Mouse (Mus musculus): ENCODE data around the gene Grwd1. TPM values are rescaled to one million over a fixed set of nuclear protein-coding genes. Genes with fewer than 3 reads are reported as not detected.

The Grwd1 gene
- polyA plus RNA-seq, 1 experiment = 12.1 TPM

DNA sequence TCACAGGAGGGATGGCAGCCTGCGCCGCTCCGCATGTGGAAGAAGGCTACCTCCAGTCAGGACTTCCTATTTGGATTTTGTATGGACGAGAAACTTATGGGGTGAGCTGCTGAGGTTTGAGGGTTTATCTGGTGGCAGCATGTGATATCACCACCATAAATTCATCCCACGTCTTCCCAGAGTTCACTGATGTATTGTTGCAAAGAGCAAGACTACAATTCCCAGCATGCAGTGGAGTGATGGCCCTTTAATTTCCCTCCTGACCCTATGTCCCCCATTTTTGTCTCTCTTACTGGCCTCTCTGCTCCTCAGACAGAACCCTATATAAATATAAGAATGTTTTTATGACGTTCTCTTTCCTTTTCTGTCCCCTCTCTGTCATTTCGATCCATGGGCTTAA lies 32.1 kb upstream of the Grwd1 start:
- no peaks in the 10 kb centered on the region for H3K27me3 ChIP-seq (ENCODE audit: control insufficient read depth, insufficient read depth, low read length)
- H3K4me3 ChIP-seq (ENCODE audit: control insufficient read depth, low read depth, low read length) = no peak overlapping the region
- H3K4me1 ChIP-seq (ENCODE audit: control insufficient read depth, insufficient read depth, low read length) = peaks cover 14% of the 10 kb centered on the region
- H3K36me3 ChIP-seq (ENCODE audit: control insufficient read depth, insufficient read depth, low read length) = no peaks in the 10 kb centered on the region
- TF ChIP-seq POLR2A (IDR thresholded peaks at IDR 0.05; ENCODE audit: control insufficient read depth, low read depth, low read length) = no peak
- no peak for TF ChIP-seq CTCF (IDR thresholded peaks at IDR 0.05; ENCODE audit: control insufficient read depth, insufficient read depth, insufficient replicate concordance, low read depth, low read length)
- no peak overlapping the region for H3K27ac ChIP-seq (ENCODE audit: control insufficient read depth, insufficient read depth, low read depth, low read length)

- no peak for TF ChIP-seq POLR2A (IDR thresholded peaks at IDR 0.05; ENCODE audit: control insufficient read depth, low read depth, low read length)
- TF ChIP-seq CTCF (IDR thresholded peaks at IDR 0.05; ENCODE audit: control insufficient read depth, insufficient read depth, insufficient replicate concordance, low read depth, low read length) = no peak
- no peak overlapping the region for H3K4me3 ChIP-seq (ENCODE audit: control insufficient read depth, low read depth, low read length)
- peaks cover 21% of the 10 kb centered on the region for H3K4me1 ChIP-seq (ENCODE audit: control insufficient read depth, insufficient read depth, low read length)
- H3K27me3 ChIP-seq (ENCODE audit: control insufficient read depth, insufficient read depth, low read length) = no peaks in the 10 kb centered on the region
- no peaks in the 10 kb centered on the region for H3K36me3 ChIP-seq (ENCODE audit: control insufficient read depth, insufficient read depth, low read length)
- no peak overlapping the region for H3K27ac ChIP-seq (ENCODE audit: control insufficient read depth, insufficient read depth, low read depth, low read length)
Measured at GRCm38 (mm10) chr7:45859008-45859407, 28.3 kb upstream of the Grwd1 start.

DNA sequence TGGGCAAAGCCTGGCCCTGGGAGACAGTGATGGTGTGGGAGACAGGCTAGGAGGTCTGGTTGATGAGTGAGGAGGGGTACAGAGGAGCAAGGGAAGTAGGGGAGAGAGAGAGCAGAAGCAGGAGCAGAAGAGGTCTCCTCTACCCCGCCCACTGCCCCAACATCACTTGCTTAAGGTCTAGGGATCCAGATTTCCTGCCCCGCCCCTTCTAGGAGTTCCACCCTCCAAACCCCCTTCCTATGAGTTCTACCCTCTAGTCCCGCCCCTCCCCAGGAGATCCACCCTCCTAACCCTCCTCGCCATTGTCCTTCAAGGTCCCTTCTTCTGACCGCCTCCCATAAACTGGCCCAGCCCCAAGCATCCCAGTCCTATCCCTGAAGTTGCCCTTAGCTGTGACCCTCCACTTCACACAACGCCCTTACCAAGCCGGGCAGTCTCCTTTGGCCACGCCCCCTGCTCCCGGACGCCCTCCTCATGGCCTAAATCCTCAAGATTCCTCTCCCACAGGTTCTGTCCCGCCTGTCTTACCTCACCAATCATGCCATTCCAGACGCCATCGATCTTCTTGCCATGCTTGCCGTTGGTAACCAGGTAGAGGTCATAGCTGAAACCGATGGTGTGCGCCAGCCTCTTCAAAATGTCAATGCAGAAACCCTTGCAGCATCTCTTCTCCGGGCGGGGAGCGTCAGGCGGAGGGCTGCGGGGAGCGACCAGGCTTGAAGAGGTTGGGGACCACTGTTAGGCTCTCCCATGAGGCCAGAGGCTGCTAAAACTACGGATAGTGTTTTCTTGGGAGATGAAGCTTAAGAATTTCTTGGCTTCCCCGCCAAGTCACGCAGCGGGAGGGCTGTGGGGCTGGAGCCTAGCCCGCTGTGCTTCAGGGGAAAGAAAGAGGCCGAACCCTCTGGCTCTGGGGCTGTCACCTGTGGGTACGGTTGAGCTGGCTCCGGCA lies 26.5 kb upstream of the Grwd1 start:
- Histone ChIP-seq H3K27ac (ENCODE audit: control insufficient read depth, insufficient read depth, low read depth, low read length) (no peak overlapping the region; the same call in 1 of the 2 replicates), H3K36me3 (ENCODE audit: control insufficient read depth, insufficient read depth, low read length) (no peaks in the 10 kb centered on the region), H3K4me1 (ENCODE audit: control insufficient read depth, insufficient read depth, low read length) (peaks cover 21% of the 10 kb centered on the region), H3K27me3 (ENCODE audit: control insufficient read depth, insufficient read depth, low read length) (no peaks in the 10 kb centered on the region), H3K4me3 (ENCODE audit: control insufficient read depth, low read depth, low read length) (peak overlapping the region; percentile 72)
- 0 out of 2 replicates have a peak, but pooled peaks have one; percentile 20 for TF ChIP-seq POLR2A (IDR thresholded peaks at IDR 0.05; ENCODE audit: control insufficient read depth, low read depth, low read length)
- no peak for TF ChIP-seq CTCF (IDR thresholded peaks at IDR 0.05; ENCODE audit: control insufficient read depth, insufficient read depth, insufficient replicate concordance, low read depth, low read length)

DNA sequence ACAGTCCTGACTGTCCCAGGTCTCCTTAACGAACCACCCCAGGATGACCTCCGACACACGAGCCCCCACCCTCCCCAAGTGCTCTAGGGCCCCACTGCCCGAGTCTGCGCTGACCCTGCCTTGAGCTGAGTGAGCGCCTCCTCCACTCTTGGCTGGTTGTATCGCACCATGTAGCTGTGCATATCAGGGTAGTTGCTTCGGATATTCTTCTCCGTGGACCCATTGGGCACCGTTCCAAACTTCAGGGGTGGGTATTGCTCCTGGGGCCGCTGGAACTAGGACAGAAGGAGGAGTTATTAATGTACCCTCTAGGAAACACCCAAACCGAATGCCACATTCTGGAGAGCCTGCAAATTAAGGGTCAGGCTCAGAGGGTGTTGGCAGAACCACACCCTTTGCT lies 22.3 kb upstream of the Grwd1 start:
- Histone ChIP-seq H3K36me3 (ENCODE audit: control insufficient read depth, insufficient read depth, low read length) (no peaks in the 10 kb centered on the region), H3K27me3 (ENCODE audit: control insufficient read depth, insufficient read depth, low read length) (no peaks in the 10 kb centered on the region), H3K4me1 (ENCODE audit: control insufficient read depth, insufficient read depth, low read length) (peaks cover 19% of the 10 kb centered on the region), H3K4me3 (ENCODE audit: control insufficient read depth, low read depth, low read length) (no peak overlapping the region), H3K27ac (ENCODE audit: control insufficient read depth, insufficient read depth, low read depth, low read length) (no peak overlapping the region)
- TF ChIP-seq CTCF (IDR thresholded peaks at IDR 0.05; ENCODE audit: control insufficient read depth, insufficient read depth, insufficient replicate concordance, low read depth, low read length) (no peak), POLR2A (IDR thresholded peaks at IDR 0.05; ENCODE audit: control insufficient read depth, low read depth, low read length) (no peak)

DNA sequence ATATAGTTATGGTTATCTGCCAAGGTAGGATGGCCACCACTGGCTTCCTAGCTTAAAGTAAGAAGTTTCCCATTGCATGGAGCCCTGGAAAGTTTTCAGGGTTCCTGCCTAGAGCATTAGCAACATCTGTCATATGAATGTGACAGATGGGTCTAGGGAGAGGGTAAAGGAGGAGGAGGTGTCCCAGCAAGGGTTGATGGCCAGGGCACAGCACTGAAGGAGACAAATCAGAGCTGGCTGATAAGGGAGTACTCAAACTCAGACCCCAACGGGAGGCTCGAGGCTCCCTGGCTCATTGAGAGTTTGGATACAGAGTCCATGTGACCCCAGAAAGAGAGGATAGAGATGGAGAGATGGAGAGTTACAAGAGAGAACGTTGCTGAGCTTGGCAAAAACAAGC lies 19.9 kb upstream of the Grwd1 start:
- no peaks in the 10 kb centered on the region for H3K36me3 ChIP-seq (ENCODE audit: control insufficient read depth, insufficient read depth, low read length)
- H3K27me3 ChIP-seq (ENCODE audit: control insufficient read depth, insufficient read depth, low read length) = no peaks in the 10 kb centered on the region
- H3K4me1 ChIP-seq (ENCODE audit: control insufficient read depth, insufficient read depth, low read length) = no peaks in the 10 kb centered on the region
- TF ChIP-seq CTCF (IDR thresholded peaks at IDR 0.05; ENCODE audit: control insufficient read depth, insufficient read depth, insufficient replicate concordance, low read depth, low read length) (no peak), POLR2A (IDR thresholded peaks at IDR 0.05; ENCODE audit: control insufficient read depth, low read depth, low read length) (no peak)
- no peak overlapping the region for H3K27ac ChIP-seq (ENCODE audit: control insufficient read depth, insufficient read depth, low read depth, low read length)
- no peak overlapping the region for H3K4me3 ChIP-seq (ENCODE audit: control insufficient read depth, low read depth, low read length)

GRCm38 (mm10) chr7:45848447-45849027 lies 17.8 kb upstream of the Grwd1 start:
- Histone ChIP-seq H3K27ac (ENCODE audit: control insufficient read depth, insufficient read depth, low read depth, low read length) (no peak overlapping the region), H3K36me3 (ENCODE audit: control insufficient read depth, insufficient read depth, low read length) (no peaks in the 10 kb centered on the region), H3K27me3 (ENCODE audit: control insufficient read depth, insufficient read depth, low read length) (no peaks in the 10 kb centered on the region), H3K4me1 (ENCODE audit: control insufficient read depth, insufficient read depth, low read length) (no peaks in the 10 kb centered on the region), H3K4me3 (ENCODE audit: control insufficient read depth, low read depth, low read length) (no peak overlapping the region)
- TF ChIP-seq CTCF (IDR thresholded peaks at IDR 0.05; ENCODE audit: control insufficient read depth, insufficient read depth, insufficient replicate concordance, low read depth, low read length) (no peak), POLR2A (IDR thresholded peaks at IDR 0.05; ENCODE audit: control insufficient read depth, low read depth, low read length) (no peak)

DNA sequence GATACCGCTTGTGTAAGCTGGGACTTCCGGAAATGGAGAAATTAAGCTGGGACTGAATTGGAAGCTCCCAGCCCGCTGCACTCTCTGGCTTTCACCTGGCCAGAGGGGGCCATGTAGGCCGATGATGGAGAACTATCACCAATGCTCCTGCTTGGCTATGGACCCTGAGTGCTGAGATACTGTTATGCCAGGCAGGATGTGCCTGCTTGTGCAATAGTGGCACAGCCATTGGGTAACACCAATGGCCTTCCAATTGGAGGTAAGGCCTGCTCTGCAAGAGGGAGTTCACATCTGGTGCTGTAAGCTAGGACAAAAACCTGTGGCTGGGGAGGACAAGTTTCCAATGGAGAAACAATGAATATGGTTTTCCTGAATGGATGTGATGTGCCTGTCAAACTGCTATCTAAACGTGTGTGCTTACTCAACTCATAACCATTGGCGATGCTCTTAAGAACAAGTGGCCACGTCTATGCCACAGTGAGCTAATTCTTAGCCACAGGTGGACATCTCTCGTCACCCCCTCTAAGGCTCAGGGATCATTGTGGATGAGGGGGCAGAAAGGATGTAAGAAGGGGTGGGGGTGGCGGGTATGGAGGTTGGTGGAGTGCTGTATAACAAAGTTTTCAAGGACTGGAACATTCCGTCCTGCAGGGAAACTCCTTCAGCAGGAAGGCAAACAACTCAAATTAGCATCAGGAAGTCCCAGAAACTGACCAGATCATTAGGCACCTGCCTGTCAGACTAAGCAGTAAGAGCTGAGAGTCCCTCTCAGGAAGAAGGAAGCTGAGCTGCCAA lies 12.4 kb upstream of the Grwd1 start:
- no peaks in the 10 kb centered on the region for H3K36me3 ChIP-seq (ENCODE audit: control insufficient read depth, insufficient read depth, low read length)
- no peaks in the 10 kb centered on the region for H3K27me3 ChIP-seq (ENCODE audit: control insufficient read depth, insufficient read depth, low read length)
- H3K4me1 ChIP-seq (ENCODE audit: control insufficient read depth, insufficient read depth, low read length) = no peaks in the 10 kb centered on the region
- H3K27ac ChIP-seq (ENCODE audit: control insufficient read depth, insufficient read depth, low read depth, low read length) = no peak overlapping the region
- H3K4me3 ChIP-seq (ENCODE audit: control insufficient read depth, low read depth, low read length) = no peak overlapping the region
- TF ChIP-seq CTCF (IDR thresholded peaks at IDR 0.05; ENCODE audit: control insufficient read depth, insufficient read depth, insufficient replicate concordance, low read depth, low read length) (no peak), POLR2A (IDR thresholded peaks at IDR 0.05; ENCODE audit: control insufficient read depth, low read depth, low read length) (no peak)
